Mouse (Mus musculus) ES-E14 (cell line): Measurements from ENCODE around the gene Snta1.

Experiments
- CHD2 ChIP-seq: IDR thresholded peaks from 2 replicates; pipeline ENCODE4 v1.6.1; 2014; ENCODE audit warnings: mild to moderate bottlenecking, low read depth, low read length, inconsistent platforms
- MAFK ChIP-seq: IDR thresholded peaks from 2 replicates; pipeline ENCODE4 v1.6.1; 2014; ENCODE audit warnings: mild to moderate bottlenecking, low read depth, low read length, inconsistent platforms; ENCODE audit not compliant: insufficient read depth

- TF ChIP-seq CHD2, result no peak
- TF ChIP-seq MAFK, result no peak
These were observed 22.7 kb upstream of the Snta1 start for GRCm38 (mm10) chr2:154430566-154430965.
